ENCODE assay signal across 8 mouse cellular contexts in the genomic region with DNA sequence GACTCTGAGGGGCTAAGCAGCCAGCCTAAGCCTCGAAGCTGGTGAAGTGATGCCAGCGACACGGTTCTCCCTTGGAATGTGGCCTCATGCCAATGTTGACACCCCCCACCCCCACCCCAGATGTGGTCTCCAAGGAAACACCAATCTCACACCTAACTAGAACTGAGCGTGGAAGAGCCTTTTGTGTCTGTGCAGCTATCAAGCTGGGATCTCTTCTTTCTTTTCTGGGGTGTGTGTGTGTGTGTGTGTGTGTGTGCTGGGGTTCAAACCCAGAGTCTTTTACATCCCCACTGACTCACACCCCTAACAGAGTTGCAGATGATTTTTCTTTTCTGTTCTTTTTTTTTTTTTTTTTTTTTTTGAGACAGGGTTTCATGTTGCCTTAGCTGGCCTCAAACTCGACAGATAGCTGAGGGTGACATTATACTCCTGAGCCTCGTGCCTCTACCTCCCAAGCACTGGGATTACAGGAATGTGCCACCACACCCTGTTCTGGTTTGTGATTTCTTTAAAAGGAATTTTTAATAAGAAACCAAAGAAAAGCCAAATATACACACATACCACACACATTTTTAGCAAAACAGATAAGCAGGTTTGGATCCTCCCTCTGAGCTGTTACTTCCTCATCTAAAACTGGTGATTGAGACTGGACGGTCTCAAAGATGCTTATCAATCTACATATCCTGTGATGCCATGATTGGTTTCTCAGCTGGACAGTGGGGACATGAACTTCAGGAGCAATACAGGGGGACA. TPM values are rescaled to one million over a fixed set of nuclear protein-coding genes. Genes with fewer than 3 reads are reported as not detected.
DNase-seq lines count a peak whose midpoint lies in the region; ATAC-seq and TF ChIP-seq lines count a peak whose summit lies in the region.

No protein-coding gene starts in this region.

- H3K27me3 ChIP-seq in intestine, postnatal 0 days (replicated peaks; ENCODE audit: control insufficient read depth, insufficient read depth, low read length), result no peaks in the 10 kb centered on the region
- H3K27me3 ChIP-seq in stomach, embryonic 15.5 days (replicated peaks), result no peaks in the 10 kb centered on the region

- H3K4me1 ChIP-seq in intestine, postnatal 0 days (replicated peaks; ENCODE audit: control insufficient read depth, insufficient read depth, low read length), result 0 out of 2 replicates have a peak, but pooled peaks cover 2% of the 10 kb centered on the region
- H3K4me1 ChIP-seq in stomach, embryonic 15.5 days, result peaks cover 48% of the 10 kb centered on the region

- peak overlapping the region; percentile 92 for H3K27ac ChIP-seq in gastrocnemius, adult 2 months
- peak overlapping the region; percentile 75 for H3K27ac ChIP-seq in intestine, postnatal 0 days (ENCODE audit: low read depth, low read length)
- peak overlapping the region; percentile 98 for H3K27ac ChIP-seq in stomach, embryonic 15.5 days

- WGBS in intestine, postnatal 0 days, result 31% methylated on average over 7 of the region's 7 CpGs
- WGBS in stomach, embryonic 15.5 days, result 28% methylated on average over 7 of the region's 7 CpGs

- no peak for TF ChIP-seq CTCF in gastrocnemius, adult 2 months (IDR thresholded peaks at IDR 0.05)
- no peak for TF ChIP-seq CTCF in intestine, postnatal 0 days (IDR thresholded peaks at IDR 0.05; ENCODE audit: low read depth)

- no peaks in the 10 kb centered on the region for H3K36me3 ChIP-seq in intestine, postnatal 0 days (ENCODE audit: control insufficient read depth, insufficient read depth)
- H3K36me3 ChIP-seq in stomach, embryonic 15.5 days, result no peaks in the 10 kb centered on the region

- H3K9ac ChIP-seq in intestine, postnatal 0 days (ENCODE audit: low read depth, low read length), result no peak overlapping the region
- H3K9ac ChIP-seq in stomach, embryonic 15.5 days, result no peak overlapping the region

- H3K4me3 ChIP-seq in gastrocnemius, adult 2 months, result 0 out of 2 replicates have a peak overlapping the region, but pooled peaks have one; percentile 1
- H3K4me3 ChIP-seq in intestine, postnatal 0 days (ENCODE audit: low read depth, low read length), result no peak overlapping the region
- H3K4me3 ChIP-seq in stomach, embryonic 15.5 days (replicated peaks), result no peak overlapping the region

- ATAC-seq in intestine, postnatal 0 days, result no peak
- ATAC-seq in stomach, embryonic 15.5 days (ENCODE audit: insufficient read depth, low FRiP score, low read depth), result no peak
- ATAC-seq in activated CD4-positive, CD25-positive, alpha-beta regulatory T cell, adult 4 months, result no peak

- no peak overlapping the region for H3K4me2 ChIP-seq in intestine, postnatal 0 days (replicated peaks; ENCODE audit: low read depth)
- no peak overlapping the region for H3K4me2 ChIP-seq in stomach, embryonic 15.5 days

- intact Hi-C loops in gastrocnemius, adult 2 months (cut with DNase I), result no loop called here

- H3K9me3 ChIP-seq in intestine, postnatal 0 days (ENCODE audit: control insufficient read depth), result no peaks in the 10 kb centered on the region
- H3K9me3 ChIP-seq in stomach, embryonic 15.5 days, result no peaks in the 10 kb centered on the region

- no peak for DNase-seq in gastrocnemius, adult 2 months
- DNase-seq in gastrocnemius, adult 18-20 months (ENCODE audit: low spot score), result no peak
- peak; percentile 62 for DNase-seq in retina, postnatal 1 day
- DNase-seq in retina, embryonic 14.5 days (ENCODE audit: low spot score), result no peak
- no peak for DNase-seq in ovary, postnatal 10 days (ENCODE audit: low spot score)

RNA-seq across cellular contexts. Expression of a gene that starts 29.6 kb away (rescaled TPM):
- 1 to 10 TPM; 4.4 to 4.5 TPM for total RNA-seq in gastrocnemius, adult 2 months (2021)
- 1 to 10 TPM; 2.2 to 5.4 TPM for total RNA-seq in gastrocnemius, adult 18-20 months (2021)
- polyA plus RNA-seq in intestine, postnatal 0 days (2015; fragmentation: Nextera tagmentation; extraction: Ambion mirVana), result 6.6 and 6.7 TPM in 2 replicates
- polyA plus RNA-seq in stomach, embryonic 15.5 days (2015; fragmentation: Nextera tagmentation; extraction: Ambion mirVana), result 17.0 and 18.1 TPM in 2 replicates
- polyA plus RNA-seq in activated CD4-positive, CD25-positive, alpha-beta regulatory T cell, adult 4 months (2017; shearing (Covaris generic)), result 10 to 100 TPM; 48.8 to 64.6 TPM

RNA-seq across cellular contexts. Expression of a gene that starts 30.3 kb away (rescaled TPM):
- not detected for total RNA-seq in gastrocnemius, adult 2 months (2021)
- not detected for total RNA-seq in gastrocnemius, adult 18-20 months (2021)
- not detected in 2 replicates for polyA plus RNA-seq in intestine, postnatal 0 days (2015; fragmentation: Nextera tagmentation; extraction: Ambion mirVana)
- polyA plus RNA-seq in stomach, embryonic 15.5 days (2015; fragmentation: Nextera tagmentation; extraction: Ambion mirVana), result 0.14 TPM in 1 of 2 replicates, not detected in the other
- polyA plus RNA-seq in activated CD4-positive, CD25-positive, alpha-beta regulatory T cell, adult 4 months (2017; shearing (Covaris generic)), result under 1 TPM in 1 of 2 experiments, not detected in 1; 0.37 TPM

RNA-seq across cellular contexts. Expression of a gene that starts 36.7 kb away (rescaled TPM):
- total RNA-seq in gastrocnemius, adult 2 months (2021), result not detected
- total RNA-seq in gastrocnemius, adult 18-20 months (2021), result not detected
- polyA plus RNA-seq in intestine, postnatal 0 days (2015; fragmentation: Nextera tagmentation; extraction: Ambion mirVana), result 1.2 and 1.8 TPM in 2 replicates
- polyA plus RNA-seq in stomach, embryonic 15.5 days (2015; fragmentation: Nextera tagmentation; extraction: Ambion mirVana), result 11.4 and 12.3 TPM in 2 replicates
- 1 to 10 TPM; 2.4 to 2.6 TPM for polyA plus RNA-seq in activated CD4-positive, CD25-positive, alpha-beta regulatory T cell, adult 4 months (2017; shearing (Covaris generic))
